Mouse (Mus musculus) right cerebral cortex, postnatal 10 days (tissue): ENCODE measurements at regions not wholly inside any gene's neighbourhood (a gene's known extent, or its start where the extent isn't known, plus 50 kb on each side); places are given as distances from the start of the nearest gene placed in this dataset.

Experiments
- DNase-seq, 2 experiments: peaks; one replicate each; pipeline ENCODE4 v3.0.0; 2021; ENCODE audit warnings: low spot score in 2 of 2

DNA sequence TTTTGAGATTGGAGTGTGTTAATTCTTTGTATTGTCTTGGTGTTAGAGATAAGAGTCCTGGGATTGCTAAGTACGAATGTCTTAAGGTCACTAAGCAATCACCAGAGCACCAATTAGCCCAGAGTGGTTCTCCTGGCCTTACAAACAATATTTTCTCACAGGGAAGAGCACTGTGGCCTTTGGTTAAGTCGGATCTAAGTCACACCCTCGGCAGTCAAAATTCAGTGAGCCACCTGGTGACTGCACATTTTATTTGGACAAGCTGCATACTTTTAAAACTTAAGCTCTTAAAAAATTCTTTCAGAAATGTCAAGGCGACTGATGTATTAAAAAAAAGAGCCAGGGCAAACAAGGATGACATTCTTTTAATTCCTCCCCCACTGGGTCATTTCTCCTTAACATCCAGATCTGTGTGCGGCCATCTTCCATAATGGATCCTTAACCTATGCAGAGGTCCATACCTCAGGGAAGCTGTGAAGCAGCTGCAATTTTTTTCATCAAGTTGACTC lies 60.9 kb upstream of the Foxa2 start:
- no peak for DNase-seq

DNA sequence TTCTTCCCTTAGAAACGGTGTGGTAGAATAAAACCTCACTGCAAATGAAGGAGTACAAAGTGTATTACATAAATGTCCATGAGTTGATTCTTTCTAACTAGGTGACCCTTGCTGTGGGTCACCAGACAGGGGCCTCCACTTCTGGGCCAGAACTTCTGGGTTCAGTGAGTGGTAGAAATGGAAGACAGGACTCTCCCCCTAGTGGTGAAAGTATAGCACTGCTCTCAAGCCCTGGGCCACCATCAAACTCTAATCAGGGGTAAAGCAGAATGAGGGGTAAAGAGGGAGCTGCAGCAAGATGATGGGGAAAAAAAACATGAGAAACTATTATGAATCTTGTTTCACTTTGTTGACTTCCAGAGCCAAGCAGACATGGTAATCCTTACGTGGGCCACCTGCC lies 63.4 kb upstream of the Foxa2 start:
- no peak for DNase-seq

DNA sequence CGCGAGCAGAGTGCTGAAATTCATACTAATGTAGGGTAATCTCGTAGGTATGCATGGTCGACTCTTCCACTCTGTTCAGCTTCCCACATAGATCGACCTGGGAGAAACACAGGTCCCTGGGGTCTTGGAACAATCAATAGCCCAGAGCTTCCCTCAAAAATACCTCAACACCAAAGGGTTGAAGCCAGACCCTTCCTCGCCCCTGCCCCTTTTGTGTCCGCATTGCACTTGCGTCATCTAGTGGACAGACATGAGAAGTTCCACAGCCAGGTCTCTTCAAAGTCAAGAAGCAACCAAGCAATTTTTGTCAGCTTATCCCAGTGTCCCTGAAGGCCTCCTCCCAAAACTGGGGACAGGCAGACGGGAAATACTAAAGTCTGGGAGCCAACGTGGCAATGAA lies 65.1 kb upstream of the Foxa2 start:
- DNase-seq, result peak; percentile 28 to 38

DNA sequence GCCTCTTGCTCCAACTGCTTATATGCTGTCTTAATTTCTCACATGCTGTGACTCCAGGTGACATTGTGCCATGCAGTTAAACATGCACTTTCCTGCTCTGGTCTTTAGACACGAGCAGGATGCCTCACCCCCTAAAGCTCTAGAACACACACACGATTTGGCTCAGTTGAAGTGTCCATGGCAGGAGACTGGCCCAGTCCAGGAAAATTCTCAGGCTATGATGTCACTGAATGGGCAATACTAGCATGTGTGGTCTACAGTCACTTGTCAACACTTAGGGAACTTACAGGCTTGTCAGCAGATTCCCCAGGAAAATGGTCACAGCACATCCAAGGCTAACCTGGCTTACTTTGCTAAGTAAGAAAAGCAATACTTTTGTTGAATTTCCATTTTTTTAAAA lies 66.4 kb upstream of the Foxa2 start:
- no peak for DNase-seq

DNA sequence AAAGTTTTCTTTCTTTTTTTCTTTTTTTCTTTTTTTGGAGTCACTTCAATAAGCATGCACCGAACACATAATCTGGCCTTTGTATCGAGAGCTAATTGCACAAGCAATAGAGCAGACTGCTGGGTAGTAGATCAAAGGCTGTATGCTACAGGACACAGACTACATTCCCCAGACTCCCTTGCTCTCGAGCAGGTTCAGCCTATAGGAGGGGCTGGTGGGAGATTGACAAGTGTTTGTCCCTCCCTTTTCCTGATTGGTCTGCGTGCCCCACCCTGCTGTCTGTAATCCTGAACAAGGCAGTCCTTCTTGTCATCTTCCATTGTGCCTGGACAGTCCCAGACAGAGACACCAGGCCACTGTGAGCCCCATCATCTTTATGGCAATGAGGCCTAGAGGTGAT lies 67.8 kb upstream of the Foxa2 start:
- no peak for DNase-seq

DNA sequence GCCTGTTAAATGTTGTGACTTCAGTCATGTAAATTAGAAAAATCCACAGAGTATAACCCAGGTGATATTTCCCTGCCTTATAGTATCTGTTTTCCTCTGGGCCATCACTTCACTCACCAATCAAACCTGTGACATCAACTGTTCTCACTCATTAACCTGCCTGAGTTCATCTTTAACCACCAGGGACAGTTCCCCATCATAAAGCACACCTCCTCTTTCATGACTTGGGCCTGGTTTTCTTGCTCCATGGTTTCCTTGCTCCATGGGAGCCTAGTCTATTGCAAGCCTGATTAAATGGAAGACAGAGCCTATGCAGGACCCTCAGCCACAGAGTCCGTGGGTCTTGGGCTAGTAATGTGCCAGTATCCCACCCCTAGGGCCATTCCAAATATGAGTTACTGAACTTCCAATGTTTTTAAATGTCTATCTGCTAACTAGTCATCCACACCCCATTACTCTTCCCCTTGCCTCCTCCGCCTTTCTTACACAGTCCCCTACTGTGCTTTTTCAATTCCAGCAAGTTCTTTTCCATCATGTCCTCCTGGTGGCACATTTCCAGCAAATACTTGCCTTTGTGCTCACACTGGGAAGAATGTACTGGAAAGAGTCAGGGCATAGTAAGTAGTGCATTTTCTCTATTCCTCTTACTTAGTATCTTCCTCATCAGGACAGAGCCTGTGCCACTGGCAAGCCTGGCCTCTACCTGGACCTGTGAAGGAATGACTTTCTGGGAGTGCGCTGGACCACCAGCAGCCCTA lies 69.4 kb upstream of the Foxa2 start:
- no peak for DNase-seq

DNA sequence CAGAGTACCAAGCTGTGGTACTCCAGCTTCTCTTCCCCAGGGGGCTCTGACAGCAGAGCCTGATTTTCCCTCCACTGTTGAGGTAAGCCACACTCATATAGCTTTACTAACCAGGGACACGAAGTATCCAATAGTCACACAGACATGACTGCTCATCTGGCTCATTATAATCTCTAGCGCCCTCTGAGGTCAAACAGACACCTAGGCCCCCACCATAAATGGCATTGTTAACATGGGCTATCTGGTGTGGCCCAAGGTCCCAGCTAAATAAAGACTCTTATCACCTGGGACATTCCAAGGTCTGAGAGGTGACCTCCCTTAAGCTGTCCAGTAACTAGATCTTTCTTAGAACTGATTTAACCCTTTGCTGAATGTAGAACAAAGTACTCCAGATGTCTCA lies 70.7 kb upstream of the Foxa2 start:
- no peak for DNase-seq

DNA sequence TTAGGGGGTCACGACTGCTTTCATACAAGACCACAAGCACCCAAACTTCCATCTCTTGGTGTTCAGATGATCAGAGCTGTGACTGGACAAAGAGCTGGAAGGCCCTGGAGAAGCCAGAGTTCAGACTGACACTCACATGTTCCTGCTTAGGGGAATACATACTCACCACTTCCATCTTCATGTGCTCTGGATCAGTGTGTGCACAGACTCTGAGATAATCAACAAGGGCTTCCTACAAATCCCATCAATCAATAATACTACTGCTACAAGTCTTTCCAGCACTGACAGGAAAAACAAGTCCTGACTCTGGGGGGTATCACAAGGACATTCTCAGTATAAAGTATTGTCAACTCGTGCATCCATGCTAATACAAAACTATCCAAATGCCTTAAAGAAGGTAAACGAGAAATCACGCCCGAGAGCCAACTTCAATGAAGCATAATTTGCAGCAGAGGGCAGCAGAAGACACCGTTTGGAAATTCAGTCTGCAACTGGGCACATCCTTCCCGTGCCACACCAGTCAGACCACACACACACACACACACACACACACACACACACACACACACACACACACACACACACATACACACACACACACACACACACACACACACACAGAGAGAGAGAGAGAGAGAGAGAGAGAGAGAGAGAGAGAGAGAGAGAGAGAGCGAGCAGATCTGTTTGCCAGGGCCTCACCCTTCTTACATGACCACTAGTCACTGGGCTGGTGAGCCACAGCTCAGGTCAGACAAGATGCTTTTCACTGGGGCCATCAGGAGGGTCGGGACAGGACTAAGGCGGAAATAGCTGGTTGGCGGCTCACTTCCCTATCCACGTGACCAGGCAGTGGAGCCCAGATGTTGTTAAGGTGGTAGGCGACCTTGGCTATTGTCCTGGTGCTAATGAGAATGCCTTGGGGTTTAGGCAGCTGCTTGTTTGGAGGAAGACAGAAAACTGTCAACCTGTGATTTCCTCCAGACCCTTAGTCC lies 75.4 kb upstream of the Foxa2 start:
- peak; percentile 73 to 79 for DNase-seq

DNA sequence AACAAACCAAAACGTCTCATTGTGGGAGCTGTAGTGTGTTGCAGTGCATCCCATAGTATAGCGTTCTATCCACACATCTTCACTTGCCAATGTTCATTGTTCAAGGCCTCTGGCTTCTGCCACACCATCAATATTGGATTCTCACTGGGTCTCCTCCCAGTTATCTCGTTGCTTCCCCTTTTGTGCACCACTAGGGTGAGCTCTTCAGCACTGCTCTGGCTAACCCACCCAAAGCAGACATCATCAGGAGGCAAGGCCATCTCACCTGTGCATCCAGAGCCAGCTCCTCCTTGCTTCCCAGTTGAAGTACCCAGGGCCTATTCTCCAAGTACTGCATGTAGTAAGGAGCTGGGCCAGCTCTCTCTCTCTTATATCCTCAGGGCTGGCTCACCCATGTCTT lies 77.0 kb upstream of the Foxa2 start:
- DNase-seq, result no peak

DNA sequence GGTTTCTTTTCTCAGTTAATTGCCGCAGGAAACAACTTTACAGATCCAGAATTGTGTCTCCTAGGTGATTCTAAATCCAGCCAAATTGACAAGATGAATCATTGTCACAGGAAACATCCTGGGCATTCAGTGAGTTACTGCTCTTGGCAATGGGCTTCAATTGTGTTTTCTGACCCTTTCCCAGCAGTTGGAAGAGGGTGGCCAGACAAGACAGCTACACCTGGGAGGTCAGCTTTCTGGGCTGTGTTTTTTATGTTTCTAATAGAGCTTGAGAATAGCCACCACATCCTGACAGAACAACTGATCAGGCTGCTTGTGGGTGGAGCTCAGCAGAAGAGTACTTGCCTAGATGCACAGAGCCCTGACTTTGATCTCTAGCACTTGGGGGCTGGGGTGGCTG lies 87.0 kb upstream of the Foxa2 start:
- DNase-seq, result no peak

DNA sequence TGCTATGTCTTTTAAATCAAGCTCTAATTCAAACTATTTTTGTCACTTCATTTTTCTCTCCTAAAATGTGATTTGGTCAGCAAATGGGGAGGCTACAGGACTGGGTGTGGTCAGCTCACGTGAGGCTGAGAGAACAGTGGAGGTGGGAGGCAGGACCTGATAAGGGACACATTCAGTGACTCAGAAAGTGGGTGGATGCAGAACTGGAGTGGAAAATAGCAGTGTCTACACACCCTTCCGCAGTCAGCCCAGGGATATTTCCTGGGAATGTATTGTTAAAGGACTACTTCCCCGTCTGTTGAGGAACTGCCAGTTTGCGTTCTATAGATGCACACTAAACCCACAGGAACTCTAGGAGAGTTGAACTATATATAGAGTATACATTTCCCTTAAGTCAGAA lies 95.2 kb upstream of the Foxa2 start:
- no peak for DNase-seq

DNA sequence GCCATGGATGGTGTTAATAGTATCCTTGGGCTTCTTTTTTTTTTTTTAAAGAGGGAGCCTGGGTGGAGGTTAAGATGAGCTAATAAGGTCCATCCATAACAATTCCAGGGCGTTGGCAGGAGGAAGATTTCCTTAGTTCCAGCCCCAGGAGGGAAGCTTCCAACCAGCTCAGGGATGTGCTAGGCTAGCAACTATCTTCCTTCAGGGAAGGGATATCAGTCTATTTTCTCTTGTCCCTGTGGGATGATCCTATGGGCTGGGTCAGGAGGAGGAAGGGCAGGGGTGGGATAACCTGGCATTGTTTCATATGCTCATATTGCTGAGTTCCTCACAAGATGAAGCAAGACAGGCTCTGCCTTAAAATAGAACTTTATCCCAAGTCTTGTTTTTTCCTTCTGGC lies 98.0 kb upstream of the Foxa2 start:
- no peak for DNase-seq

DNA sequence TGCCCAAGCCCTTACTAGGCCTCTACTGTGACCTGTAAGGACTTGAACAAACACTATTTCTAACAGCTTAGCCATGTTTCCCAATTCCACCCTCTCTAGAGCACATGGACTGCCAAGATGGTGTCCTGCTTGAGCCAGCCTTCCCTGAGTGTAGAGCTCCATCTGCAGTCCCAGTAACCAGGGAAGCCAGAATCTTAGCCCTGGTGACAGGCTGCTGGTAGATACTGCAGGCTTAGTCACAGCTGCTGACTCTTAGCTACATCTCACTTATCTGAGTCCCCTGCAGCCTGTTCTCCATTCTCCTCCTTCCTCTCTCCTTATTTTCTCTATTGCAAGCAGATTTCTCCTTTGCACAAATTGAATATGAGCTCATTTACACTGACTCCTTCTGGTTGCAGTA lies 101.5 kb upstream of the Foxa2 start:
- no peak for DNase-seq

DNA sequence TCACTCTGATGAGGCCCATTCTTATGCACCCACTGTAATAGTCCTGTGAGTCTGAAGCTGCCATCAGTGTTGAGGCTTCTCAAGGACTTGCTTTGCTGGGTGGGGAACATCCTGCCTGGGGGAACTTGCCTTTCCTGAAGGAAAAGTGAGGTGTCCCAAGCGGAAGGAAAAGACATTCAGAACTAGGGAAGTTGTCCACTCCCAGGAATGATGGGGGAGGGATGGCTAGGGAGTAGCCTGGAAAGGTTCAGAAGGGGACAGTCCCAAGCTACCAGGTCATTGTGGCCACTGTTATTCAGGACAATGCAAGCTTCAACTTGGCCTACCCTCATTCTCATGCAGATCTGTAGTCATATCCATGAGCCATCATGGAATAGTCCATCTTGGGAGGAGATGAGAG lies 102.7 kb upstream of the Foxa2 start:
- DNase-seq, result no peak

DNA sequence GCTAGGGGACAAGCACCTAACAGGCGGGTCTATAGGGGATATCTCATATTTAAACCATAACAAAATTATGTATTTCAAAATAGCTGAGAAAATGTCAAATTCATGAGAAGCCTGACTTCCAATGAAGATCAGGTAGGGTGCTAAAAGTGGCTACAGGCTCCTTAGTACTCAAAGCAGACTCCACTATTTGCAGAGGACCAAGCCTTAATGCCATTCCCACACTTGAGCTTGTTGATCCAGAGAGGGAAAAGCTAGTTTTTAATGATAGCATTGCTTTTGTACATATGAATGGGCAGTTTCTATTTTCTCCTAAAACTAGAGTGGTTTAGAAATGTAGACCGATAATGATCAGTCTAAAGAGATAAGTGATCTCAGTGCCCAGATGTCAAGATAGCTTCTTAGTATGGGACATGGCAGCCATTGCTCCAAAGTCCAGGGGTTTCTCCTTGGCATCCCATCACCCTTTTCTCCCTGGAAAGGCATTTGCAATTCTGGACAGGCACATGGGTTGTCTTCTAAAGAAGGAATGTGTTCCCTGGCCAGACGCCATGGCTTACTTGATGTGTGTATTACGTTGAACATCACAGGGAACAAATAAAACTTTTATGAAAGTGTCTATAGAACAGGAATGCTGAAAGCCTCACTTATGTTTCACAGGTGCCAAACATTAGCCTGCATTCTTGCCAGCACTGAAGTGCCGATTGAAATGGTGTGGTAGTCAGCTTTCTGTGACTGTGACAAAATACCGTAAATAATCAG lies 106.9 kb upstream of the Foxa2 start:
- DNase-seq, result no peak

DNA sequence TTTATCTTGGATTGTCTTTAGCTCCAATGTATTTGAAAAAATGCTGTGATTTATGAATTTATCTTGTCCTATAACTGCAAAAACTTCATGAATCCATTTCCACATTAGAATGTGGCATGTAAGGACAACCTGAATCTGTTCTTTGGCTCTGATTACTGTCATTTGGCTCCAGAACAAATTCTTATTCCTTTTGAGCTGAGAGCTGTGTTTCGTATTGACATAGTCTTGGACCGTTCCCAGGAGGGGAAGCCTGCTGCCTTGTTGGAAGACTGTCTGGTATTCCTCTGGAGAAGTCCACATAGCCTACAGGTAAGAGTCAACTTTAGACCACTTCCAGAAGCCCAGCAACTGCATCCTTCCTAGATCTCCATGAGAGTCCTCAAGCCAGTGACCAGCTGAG lies 109.4 kb upstream of the Foxa2 start:
- DNase-seq, result peak; percentile 46 to 61

DNA sequence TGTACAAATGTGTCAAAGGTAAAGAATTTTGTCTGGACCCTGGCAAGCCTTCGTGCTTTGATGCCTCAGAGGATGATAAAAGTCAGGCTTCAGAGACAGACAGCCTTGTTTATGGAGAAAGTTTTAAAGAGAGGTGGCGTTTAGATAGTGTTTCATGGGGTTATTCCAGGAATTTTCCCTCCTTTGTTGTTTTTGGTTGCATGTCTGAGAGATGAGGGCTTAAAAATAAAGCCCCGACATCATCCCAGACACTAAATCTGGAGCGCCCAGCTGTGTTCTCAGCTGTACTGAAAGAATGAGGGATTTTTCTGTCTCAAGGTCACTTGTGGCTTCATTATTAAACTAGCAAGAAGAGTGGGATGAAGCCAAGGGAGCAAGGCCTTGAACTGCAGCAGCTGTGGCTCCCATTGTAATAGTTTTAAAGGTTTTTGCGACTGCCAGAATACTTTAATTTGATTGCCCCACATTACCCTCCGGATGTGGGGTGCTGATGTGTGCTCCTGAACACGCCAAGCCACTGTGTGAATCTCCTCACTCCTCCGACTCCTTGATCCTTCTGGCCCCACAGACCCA lies 112.3 kb upstream of the Foxa2 start:
- no peak for DNase-seq

DNA sequence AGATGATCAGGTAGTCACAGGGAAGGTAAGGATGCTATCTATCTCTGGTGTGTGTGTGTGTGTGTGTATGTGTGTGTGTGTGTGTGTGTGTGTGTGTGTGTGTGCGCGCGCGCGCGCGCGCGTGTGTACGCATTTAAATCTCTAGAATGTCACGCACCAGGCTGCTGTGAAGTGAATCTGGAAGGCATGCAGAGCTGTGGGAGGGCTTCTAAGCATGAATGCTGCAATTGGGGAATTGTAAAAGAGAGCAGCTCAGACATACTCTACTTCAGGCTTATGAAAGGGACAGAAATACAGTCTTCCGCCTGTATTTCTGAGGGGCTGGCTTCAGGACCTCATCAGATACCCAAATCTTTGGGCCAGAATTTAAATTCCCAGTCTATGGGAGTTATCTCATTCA lies 114.2 kb upstream of the Foxa2 start:
- peak in 1 of 2 experiments; percentile 32 for DNase-seq

DNA sequence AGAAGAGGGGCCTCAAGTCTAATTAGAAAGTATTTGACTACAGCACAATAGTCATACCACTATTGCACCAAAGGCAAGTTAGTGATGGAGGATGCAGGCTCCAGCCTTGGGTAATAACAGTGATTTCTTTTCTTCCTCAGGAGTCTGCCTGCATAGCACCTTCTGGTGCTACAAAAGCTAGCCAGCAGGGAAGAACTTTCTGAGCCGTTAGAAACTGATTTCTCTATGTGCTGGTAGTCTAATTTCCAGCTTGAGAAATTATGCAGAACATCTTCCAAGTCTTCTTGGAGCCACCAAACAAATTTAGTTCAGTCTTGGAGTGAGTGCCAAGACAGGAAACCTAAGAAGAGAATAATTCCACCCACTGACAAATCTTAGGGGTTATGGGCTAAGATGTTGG lies 115.2 kb upstream of the Foxa2 start:
- DNase-seq, result peak; percentile 37 to 63

DNA sequence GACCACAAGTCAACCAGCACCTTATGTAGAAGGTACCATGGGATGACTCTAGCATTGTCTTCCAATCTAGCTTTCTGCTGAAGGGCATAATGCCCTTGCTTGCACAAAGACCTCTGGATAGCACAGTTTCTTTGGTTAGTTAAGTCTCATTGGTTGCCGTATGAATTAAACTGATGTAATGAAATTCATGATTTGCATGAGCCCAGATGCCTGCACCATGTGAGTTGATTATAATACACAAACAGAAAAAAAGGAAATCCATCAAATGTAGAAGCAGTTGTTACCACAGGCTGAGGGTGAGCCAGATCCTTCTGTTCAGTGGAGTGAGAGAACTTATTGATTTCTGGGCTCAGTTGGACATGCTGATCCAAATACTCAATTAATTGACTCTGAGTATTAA lies 115.8 kb upstream of the Foxa2 start:
- DNase-seq, result peak in 1 of 2 experiments; percentile 33

DNA sequence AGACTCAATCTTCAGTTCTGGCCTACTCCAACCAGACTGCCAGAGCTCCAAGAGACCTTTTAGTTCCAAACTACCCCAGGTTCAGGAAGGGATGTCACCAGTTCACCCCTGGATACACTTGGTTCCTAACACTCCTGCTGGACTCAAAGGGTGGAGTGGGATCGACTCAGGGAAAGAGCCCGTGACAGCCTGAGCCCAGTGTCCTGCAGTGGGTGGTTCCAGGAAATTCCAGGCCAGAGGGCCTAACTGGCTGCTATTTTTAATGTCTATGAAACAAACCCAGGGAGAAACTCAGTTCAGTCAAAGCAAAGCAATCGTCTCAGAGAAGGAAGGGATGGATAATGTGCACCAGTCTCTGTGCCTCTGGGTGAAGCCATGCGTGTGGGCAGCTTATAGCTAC lies 124.3 kb upstream of the Foxa2 start:
- peak in 1 of 2 experiments; percentile 15 for DNase-seq

DNA sequence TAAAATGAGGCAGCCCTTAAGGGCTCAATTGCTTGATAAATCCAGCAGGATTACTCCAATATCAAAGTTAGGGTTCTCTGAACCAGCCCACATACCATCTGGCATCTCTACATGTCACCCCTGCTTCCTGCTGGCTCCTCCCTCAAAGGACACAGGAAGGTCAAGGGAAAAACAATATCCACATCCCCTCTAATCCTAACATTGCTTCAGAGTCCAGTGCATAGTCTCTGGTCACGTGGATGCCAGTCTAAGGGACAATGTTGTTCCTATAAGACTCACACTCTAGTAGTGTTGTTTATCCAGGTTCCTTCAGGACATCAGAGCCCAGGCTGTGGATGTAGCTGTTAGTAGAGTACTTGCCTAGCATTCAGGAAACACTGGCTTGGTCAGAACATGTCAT lies 124.9 kb upstream of the Foxa2 start:
- DNase-seq, result peak in 1 of 2 experiments; percentile 11
